Mouse (Mus musculus): ENCODE measurements around the gene Trp53i11.

The Trp53i11 gene

DNA sequence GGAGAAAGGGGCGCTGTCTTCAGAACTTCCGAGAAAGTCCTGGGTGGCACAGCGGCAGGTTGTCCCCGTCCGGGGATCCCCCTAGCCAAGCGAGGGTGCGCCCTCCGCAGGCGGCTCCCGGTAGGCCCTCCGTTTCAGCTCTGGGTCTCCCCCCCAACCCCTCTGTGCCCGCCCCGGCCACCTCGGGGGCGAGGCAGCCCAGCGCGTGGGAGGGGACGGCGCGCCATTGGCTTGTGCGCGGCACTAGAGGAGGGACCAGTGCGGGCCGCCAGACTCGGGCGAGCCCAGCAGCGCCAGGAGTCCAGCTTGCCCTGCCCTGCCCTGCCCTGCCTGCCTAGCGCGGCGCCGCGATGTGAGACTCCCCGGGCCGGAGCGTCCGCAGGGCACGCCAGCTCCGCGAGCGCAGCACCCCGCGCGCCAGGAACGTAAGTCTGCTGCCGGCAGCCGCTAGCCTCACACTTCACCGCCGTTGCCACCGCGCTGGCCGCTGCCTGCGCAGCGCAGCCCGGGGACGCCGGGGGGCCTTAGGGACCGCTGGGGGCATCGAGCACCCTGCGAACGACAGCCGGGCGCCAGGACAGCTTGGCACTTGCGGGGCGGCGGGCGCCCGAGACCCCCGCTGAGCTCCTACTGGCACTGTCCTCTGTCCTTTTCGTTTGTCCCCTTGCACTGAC is at the start of gene Trp53i11:
Gene Trp53i11, plus strand, starts transcription at position 226 of the 674 bp plus-strand sequence.
- DNase-seq: peak; percentile 86 to 89

GRCm38 (mm10) chr2:93139476-93139875 is 47.9 kb upstream of the Trp53i11 start:
- no peak for DNase-seq

GRCm38 (mm10) chr2:93141329-93141728 is 46.0 kb upstream of the Trp53i11 start:
- peak; percentile 59 to 68 for DNase-seq

DNA sequence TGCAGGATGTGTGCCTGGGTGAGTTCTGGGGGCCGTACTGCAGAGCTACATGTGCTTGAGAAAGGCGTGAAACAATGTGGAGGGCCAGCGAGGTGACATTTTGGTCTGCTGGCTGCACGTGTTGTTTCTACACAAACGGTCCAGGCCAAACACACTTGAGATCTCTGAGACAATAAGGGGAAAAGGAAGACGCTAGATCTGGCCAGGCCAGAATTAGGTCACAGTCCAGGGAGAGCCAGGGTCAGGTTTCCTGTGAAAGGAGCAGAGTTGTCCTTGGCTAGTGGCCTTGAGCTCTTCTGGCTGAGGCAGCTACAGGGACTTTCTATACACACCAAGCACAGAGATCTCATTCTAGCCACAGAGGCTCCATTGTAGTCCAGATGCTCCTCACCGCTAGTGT is 44.7 kb upstream of the Trp53i11 start:
- DNase-seq: peak in 1 of 2 experiments; percentile 16

DNA sequence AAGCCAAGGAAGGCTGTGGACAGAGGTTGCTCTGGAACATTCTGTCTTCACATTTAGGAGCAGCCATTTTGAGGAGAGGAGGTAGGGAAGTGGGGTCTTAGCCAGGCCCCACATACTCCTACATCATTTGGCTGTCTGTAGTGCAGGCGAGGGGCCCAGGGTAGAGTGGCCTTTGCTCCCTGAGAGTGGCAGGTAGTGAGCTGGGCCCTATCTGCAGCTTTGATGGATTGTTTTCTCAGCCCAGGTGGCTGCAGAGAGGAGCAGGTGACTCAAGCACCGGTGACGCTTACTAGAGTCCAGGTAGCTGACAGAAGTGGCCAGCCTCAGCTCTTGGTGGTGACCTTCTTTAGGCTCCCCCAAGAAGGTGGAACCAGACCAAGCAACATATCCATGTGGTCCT is 43.2 kb upstream of the Trp53i11 start:
- peak in 1 of 2 experiments; percentile 4 for DNase-seq

DNA sequence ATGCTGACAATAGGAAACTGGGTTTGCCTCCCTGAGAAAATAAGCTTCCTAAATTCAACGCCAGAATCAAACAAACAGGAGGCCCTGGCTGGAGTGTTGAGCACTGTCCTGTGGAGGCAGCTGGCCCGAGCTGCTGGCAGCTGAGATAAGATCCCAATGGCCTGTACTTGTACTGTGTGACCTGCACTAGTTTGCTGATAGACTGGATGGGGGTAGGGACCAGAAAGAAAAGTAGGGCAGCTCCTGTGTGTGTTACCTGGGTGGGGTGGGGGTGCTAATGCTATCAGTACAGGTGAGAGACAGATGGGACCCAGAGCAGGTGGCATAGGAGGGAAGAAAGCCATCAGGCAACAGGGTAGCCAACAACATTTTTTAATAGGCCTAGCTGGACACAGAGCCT is 37.3 kb upstream of the Trp53i11 start:
- peak; percentile 39 to 55 for DNase-seq

DNA sequence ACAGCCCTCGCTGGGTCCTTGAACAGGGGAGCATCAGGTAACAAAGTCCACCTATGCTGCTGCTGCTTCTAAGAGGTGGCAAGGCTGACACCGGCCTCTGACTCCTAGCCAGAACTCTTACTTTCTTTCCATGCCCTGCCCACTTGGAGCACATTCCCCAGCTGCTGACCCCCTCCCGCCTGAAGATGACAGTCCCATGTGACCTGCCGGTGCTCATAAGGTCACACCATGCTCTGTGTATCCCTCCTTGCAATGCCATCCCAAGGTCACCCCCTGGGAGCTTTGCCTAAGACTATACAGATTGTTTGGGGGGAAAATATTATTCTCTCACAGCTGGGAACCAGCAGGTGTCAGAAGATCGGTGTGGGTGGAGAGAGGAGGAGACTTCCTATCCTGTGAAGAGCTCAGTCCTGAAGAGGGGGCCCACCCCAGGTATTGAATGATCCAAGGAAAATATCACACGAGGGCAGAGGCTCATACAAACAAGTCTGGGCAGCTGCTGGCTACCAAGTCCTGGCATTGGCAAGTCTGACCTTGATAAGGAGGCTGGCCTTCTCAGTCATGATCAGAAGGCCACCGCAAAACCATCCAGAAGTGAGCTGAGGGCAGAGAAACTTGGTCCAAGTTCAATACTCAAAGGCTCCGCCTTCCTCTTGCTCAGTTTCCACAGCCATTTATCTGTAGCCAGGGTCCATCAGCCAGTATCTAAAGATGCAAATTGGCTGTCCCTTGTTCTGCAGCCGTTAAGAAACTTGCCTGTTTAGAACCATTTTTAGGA is 36.5 kb upstream of the Trp53i11 start:
- DNase-seq: no peak

DNA sequence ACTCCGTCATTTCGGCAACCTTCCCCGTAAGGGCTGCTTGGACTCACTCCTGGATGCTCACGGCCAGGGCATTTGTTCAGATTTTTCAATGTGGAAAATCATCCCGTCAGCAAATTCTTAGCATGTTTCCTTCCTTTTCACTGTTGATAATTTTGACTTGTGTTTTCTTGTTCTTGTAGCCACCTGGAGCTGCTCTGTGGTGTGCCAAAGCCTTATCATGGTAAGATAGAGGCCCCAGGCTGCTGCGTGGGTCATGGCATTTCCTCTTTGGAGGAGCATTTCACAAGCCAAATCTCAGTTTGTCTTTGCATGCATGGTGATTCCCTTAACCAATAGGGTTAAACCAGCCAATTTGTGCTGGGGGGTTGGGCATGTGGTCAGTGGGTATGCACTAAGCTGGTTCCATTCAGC is 35.2 kb upstream of the Trp53i11 start:
- DNase-seq: peak; percentile 79 to 80

GRCm38 (mm10) chr2:93152883-93153491 is 34.4 kb upstream of the Trp53i11 start:
- peak; percentile 98 for DNase-seq

DNA sequence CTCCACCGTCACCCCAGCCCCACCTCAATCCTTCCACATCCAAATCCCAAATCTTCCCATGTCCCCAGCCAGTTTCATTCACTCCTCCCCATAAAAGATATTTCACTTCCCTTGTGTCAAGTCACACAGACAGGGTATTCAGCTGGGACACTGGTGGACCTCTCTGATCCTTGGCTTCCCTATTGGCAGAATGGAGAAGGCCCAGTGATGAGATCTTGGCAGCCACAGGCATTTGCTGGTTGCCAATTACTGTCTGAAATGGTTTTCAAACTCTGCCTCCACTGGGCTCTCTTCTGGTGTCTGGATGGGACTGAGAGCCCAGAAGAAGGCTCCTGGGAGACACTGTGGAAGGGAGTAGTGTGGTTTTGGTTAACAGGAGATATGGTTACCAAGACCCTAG is 33.5 kb upstream of the Trp53i11 start:
- DNase-seq: peak; percentile 54 to 60

- peak in 1 of 2 experiments; percentile 14 for DNase-seq
These were observed 32.8 kb upstream of the Trp53i11 start for GRCm38 (mm10) chr2:93154486-93155032.

GRCm38 (mm10) chr2:93160467-93161035 is 26.8 kb upstream of the Trp53i11 start:
- DNase-seq: peak; percentile 42 to 52

GRCm38 (mm10) chr2:93161914-93162664 is 25.3 kb upstream of the Trp53i11 start:
- DNase-seq: no peak

- no peak for DNase-seq
These were observed 24.6 kb upstream of the Trp53i11 start for GRCm38 (mm10) chr2:93162791-93163190.

GRCm38 (mm10) chr2:93163317-93163716 is 24.0 kb upstream of the Trp53i11 start:
- DNase-seq: peak; percentile 47 to 71

- DNase-seq: no peak
These were observed 23.5 kb upstream of the Trp53i11 start for GRCm38 (mm10) chr2:93163750-93164335.

GRCm38 (mm10) chr2:93166295-93166694 is 21.1 kb upstream of the Trp53i11 start:
- no peak for DNase-seq

- no peak for DNase-seq
These were observed 20.5 kb upstream of the Trp53i11 start for GRCm38 (mm10) chr2:93166734-93167406.

DNA sequence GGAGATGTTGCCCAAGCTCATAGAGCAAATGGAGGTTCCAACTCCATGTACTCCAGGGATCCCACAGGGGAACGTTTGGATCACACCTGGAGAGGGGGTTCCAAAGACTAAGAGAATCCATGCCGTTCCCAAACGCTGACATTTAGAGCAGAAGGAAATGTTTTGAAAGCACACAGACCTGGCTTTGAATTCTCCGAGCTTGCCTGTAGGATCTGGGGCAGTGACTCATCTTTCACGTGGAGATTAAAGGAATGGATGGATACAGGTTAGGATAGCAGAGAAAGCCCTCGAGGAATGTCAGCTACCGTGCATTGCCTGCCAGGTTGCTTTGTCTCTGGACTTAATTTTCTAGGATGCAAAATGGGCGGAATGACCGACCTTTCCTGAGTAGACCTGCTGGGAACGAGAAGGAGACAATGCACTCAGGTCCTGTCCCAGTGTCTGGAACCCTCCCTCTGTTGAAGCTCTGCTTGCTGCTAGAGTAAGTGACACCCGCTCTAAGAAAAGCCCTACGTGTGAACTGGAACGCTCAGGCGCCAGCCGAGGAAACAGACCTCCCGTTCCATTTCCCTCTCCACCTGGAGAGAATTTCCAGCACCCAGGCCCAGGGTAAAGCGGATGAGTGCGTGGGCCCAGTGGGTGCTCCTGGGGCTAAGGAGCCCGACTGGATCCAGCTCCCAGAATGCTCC is 17.0 kb upstream of the Trp53i11 start:
- DNase-seq: no peak

- peak; percentile 62 to 64 for DNase-seq
These were observed 16.5 kb upstream of the Trp53i11 start for GRCm38 (mm10) chr2:93170845-93171200.

DNA sequence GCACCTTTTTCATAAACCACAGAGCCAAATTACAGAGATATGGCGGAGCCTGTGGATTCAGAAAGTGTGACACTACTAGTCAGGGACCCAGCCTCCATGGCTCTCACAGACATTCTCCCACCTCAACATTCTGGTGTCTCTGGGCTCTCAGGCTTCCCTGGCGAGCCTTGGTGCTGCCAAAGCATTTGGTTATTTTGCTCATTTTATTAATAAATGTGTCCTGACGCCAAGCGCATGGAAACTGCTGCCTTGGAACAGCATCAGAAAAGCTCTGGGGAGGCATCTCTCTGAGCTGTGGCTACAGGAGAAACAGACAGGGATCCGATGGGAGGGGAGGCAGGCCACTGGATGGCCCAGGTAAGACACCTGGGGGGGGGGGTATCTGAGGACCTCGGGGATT is 15.4 kb upstream of the Trp53i11 start:
- DNase-seq: no peak

All from cerebellum, postnatal 14 days (tissue).